Mouse (Mus musculus) testis, adult 10 weeks (tissue): Measurements from ENCODE around the gene Timm8b. TPM values are rescaled to one million over a fixed set of nuclear protein-coding genes. Genes with fewer than 3 reads are reported as not detected.

Experiments used
- polyA plus RNA-seq: library from polyadenylated mRNA; stranded (reverse); fragments of 350-450 nt; fragmentation: Illumina TruSeq; extraction: RNeasy Lipid Tissue Mini Kit (QIAGEN cat#74804); gene quantifications from one replicate; pipeline ENCODE4 v1.2.3, GENCODE M21; 2014; ENCODE audit warnings: low read depth, low replicate concordance

The Timm8b gene
- polyA plus RNA-seq, result 229 TPM

GRCm38 (mm10) chr9:50603189-50603997, at the start of gene Timm8b, which contains the start of gene Sdhd:
Gene Timm8b (plus strand): TSS chr9:50603910.
Gene Sdhd (minus strand): TSS chr9:50603812.

GRCm38 (mm10) chr9:50554241-50555093, 49.2 kb upstream of the Timm8b start, which contains the start of gene Il18:
Gene Il18 (plus strand): TSS chr9:50554827.

DNA sequence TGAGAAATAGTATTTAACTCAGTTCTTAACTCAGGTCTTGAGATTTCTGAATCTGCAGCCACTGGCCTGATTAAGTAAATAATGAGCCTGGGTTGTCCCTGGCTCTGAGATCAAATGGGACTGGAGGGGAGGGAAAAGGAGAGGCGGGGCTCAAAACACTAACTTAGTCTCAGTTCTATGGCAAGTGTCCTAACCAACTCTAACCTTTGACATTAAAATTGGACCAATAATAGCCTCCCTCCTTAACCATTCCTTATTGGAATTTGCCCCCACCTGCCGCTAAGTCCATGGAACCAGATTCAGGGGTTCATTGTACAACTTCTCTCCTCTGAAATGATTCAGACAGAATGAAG, 48.6 kb upstream of the Timm8b start, which contains the start of gene Bco2:
TSS of gene Bco2 (minus strand) at position 88 of the 353 bp plus-strand sequence.

GRCm38 (mm10) chr9:50561145-50561917, 42.4 kb upstream of the Timm8b start, which contains the start of gene Tex12:
Gene Tex12 (minus strand): TSS chr9:50561325.

GRCm38 (mm10) chr9:50616766-50617603, 13.3 kb downstream of the Timm8b start, which contains the start of the genes Pih1d2 and Nkapd1:
Gene Pih1d2 (plus strand): TSS chr9:50617321.
Gene Nkapd1 (minus strand): TSS chr9:50617464.

Other genes with a start within 250 kb of the Timm8b start
- not detected for gene Plet1, start 109.4 kb upstream of the Timm8b start, polyA plus RNA-seq
- gene Pts, start 75.2 kb upstream of the Timm8b start, polyA plus RNA-seq, result 24.8 TPM
- gene Il18, start 49.1 kb upstream of the Timm8b start, polyA plus RNA-seq, result 7.0 TPM
- 1.7 TPM for gene Bco2, start 48.7 kb upstream of the Timm8b start, polyA plus RNA-seq
- gene Tex12, start 42.6 kb upstream of the Timm8b start, polyA plus RNA-seq, result 102 TPM
- 60.8 TPM for gene Sdhd, start 98 bp upstream of the Timm8b start, polyA plus RNA-seq
- gene Pih1d2, start 13.4 kb downstream of the Timm8b start, polyA plus RNA-seq, result 122 TPM
- 58.4 TPM for gene Nkapd1, start 13.6 kb downstream of the Timm8b start, polyA plus RNA-seq
- 146 TPM for gene Dlat, start 55.9 kb downstream of the Timm8b start, polyA plus RNA-seq
- gene Dixdc1, start 135.6 kb downstream of the Timm8b start, polyA plus RNA-seq, result 26.9 TPM
- gene 2310030G06Rik, start 142.6 kb downstream of the Timm8b start, polyA plus RNA-seq, result 2.8 TPM
- gene Cryab, start 147.4 kb downstream of the Timm8b start, polyA plus RNA-seq, result 0.59 TPM
- not detected for gene Hspb2, start 148.4 kb downstream of the Timm8b start, polyA plus RNA-seq
- gene Fdxacb1, start 164.3 kb downstream of the Timm8b start, polyA plus RNA-seq, result 6.0 TPM
- 18.6 TPM for gene Alg9, start 171.1 kb downstream of the Timm8b start, polyA plus RNA-seq
- 1,021 TPM for gene 1110032A03Rik, start 171.6 kb downstream of the Timm8b start, polyA plus RNA-seq
- gene Ppp2r1b, start 241.4 kb downstream of the Timm8b start, polyA plus RNA-seq, result 126 TPM